Mouse (Mus musculus) forebrain, embryonic 12.5 days (tissue): ENCODE results near the gene Syce2. TPM values are rescaled to one million over a fixed set of nuclear protein-coding genes. Genes with fewer than 3 reads are reported as not detected.

Experiments used
- microRNA-seq: library from miRNA; unstranded; fragments of <30 nt; microRNA quantifications from one replicate; pipeline ENCODE4, GENCODE M21; 2017
- polyA plus RNA-seq: library from polyadenylated mRNA; unstranded; fragments of >200 nt; fragmentation: Nextera tagmentation; extraction: Ambion mirVana; gene quantifications from 2 replicates; pipeline ENCODE4 v1.2.1, GENCODE M21; 2016

Gene Syce2
- polyA plus RNA-seq, 1 experiment from 2014 or later: 76.7 TPM

Small RNA genes within 50 kb of the gene (microRNA-seq; reads per million reads assigned to microRNA genes)
- gene Gm24197 (not detected), gene Mir7069 (9.2 reads per million, percentile 26 among the genes with 10 or more reads in this experiment)

Other genes starting within 250 kb of the Syce2 start
- 53.7 and 62.2 TPM in 2 replicates for gene Ier2, start 209.3 kb upstream of the Syce2 start, polyA plus RNA-seq
- gene Trmt1, start 185.8 kb upstream of the Syce2 start, polyA plus RNA-seq: 55.4 and 59.6 TPM in 2 replicates
- 22.8 and 26.6 TPM in 2 replicates for gene Nacc1, start 184.2 kb upstream of the Syce2 start, polyA plus RNA-seq
- gene Lyl1, start 170.7 kb upstream of the Syce2 start, polyA plus RNA-seq: 3.1 and 3.9 TPM in 2 replicates
- 2.2 and 3.5 TPM in 2 replicates for gene G430095P16Rik, start 149.1 kb upstream of the Syce2 start, polyA plus RNA-seq
- gene Nfix, start 71.8 kb upstream of the Syce2 start, polyA plus RNA-seq: 31.9 and 33.2 TPM in 2 replicates
- 5.3 and 5.6 TPM in 2 replicates for gene Dand5, start 49.3 kb upstream of the Syce2 start, polyA plus RNA-seq
- gene Gadd45gip1, start 40.6 kb upstream of the Syce2 start, polyA plus RNA-seq: 43.0 and 44.8 TPM in 2 replicates
- gene Rad23a, start 31.4 kb upstream of the Syce2 start, polyA plus RNA-seq: 108 and 118 TPM in 2 replicates
- gene Calr, start 25.2 kb upstream of the Syce2 start, polyA plus RNA-seq: 619 TPM in 2 replicates
- gene Farsa, start 15.1 kb upstream of the Syce2 start, polyA plus RNA-seq: 110 and 111 TPM in 2 replicates
- gene Gcdh, start 21.8 kb downstream of the Syce2 start, polyA plus RNA-seq: 31.1 and 33.2 TPM in 2 replicates
- 2.4 and 3.5 TPM in 2 replicates for gene Klf1, start 29.8 kb downstream of the Syce2 start, polyA plus RNA-seq
- gene Dnase2a, start 36.4 kb downstream of the Syce2 start, polyA plus RNA-seq: 8.7 and 9.8 TPM in 2 replicates
- gene Mast1, start 65.2 kb downstream of the Syce2 start, polyA plus RNA-seq: 29.3 and 35.3 TPM in 2 replicates
- 0.88 and 1.6 TPM in 2 replicates for gene Rtbdn, start 74.9 kb downstream of the Syce2 start, polyA plus RNA-seq
- not detected in 2 replicates for gene Gm49661, start 97.3 kb downstream of the Syce2 start, polyA plus RNA-seq
- gene Prdx2, start 97.5 kb downstream of the Syce2 start, polyA plus RNA-seq: 1,271 and 1,280 TPM in 2 replicates
- gene Rnaseh2a, start 97.7 kb downstream of the Syce2 start, polyA plus RNA-seq: 117 and 124 TPM in 2 replicates
- gene Junb, start 106.6 kb downstream of the Syce2 start, polyA plus RNA-seq: 4.8 and 4.9 TPM in 2 replicates
- gene Hook2, start 118.5 kb downstream of the Syce2 start, polyA plus RNA-seq: 16.1 and 18.2 TPM in 2 replicates
- not detected in 2 replicates for gene Best2, start 142.4 kb downstream of the Syce2 start, polyA plus RNA-seq
- 140 TPM in 2 replicates for gene Asna1, start 153.2 kb downstream of the Syce2 start, polyA plus RNA-seq
- gene Trir, start 154.7 kb downstream of the Syce2 start, polyA plus RNA-seq: 156 and 175 TPM in 2 replicates
- gene Tnpo2, start 164.8 kb downstream of the Syce2 start, polyA plus RNA-seq: 45.1 and 50.7 TPM in 2 replicates
- 32.1 and 33.7 TPM in 2 replicates for gene Fbxw9, start 187.9 kb downstream of the Syce2 start, polyA plus RNA-seq
- gene Gm5741, start 195.9 kb downstream of the Syce2 start, polyA plus RNA-seq: 1.3 TPM in 1 of 2 replicates, not detected in the other
- 74.2 and 82.3 TPM in 2 replicates for gene Dhps, start 199.6 kb downstream of the Syce2 start, polyA plus RNA-seq
- 117 and 118 TPM in 2 replicates for gene Wdr83os, start 208.6 kb downstream of the Syce2 start, polyA plus RNA-seq
- gene Wdr83, start 209.2 kb downstream of the Syce2 start, polyA plus RNA-seq: 48.2 and 48.8 TPM in 2 replicates
- gene Man2b1, start 211.2 kb downstream of the Syce2 start, polyA plus RNA-seq: 14.9 and 17.8 TPM in 2 replicates